Mouse (Mus musculus) heart, postnatal 10 days (tissue): Measurements from ENCODE around the gene Spcs1. TPM values are rescaled to one million over a fixed set of nuclear protein-coding genes. Genes with fewer than 3 reads are reported as not detected.

Experiments
- DNase-seq, 2 experiments: peaks; one replicate each; pipeline ENCODE4 v3.0.0; 2021
- intact Hi-C: fragments of 180-260 bp; cut with DNase I; formaldehyde crosslinking; loops from one replicate; pipeline ENCODE4 v1.15.1; 2025
- total RNA-seq, 2 experiments: library from RNA; stranded (reverse); gene quantifications; 2 replicates each; pipeline ENCODE4 v1.2.3; 2021

The Spcs1 gene
- total RNA-seq, result 100 to 1,000 TPM; 177 to 181 TPM

DNA sequence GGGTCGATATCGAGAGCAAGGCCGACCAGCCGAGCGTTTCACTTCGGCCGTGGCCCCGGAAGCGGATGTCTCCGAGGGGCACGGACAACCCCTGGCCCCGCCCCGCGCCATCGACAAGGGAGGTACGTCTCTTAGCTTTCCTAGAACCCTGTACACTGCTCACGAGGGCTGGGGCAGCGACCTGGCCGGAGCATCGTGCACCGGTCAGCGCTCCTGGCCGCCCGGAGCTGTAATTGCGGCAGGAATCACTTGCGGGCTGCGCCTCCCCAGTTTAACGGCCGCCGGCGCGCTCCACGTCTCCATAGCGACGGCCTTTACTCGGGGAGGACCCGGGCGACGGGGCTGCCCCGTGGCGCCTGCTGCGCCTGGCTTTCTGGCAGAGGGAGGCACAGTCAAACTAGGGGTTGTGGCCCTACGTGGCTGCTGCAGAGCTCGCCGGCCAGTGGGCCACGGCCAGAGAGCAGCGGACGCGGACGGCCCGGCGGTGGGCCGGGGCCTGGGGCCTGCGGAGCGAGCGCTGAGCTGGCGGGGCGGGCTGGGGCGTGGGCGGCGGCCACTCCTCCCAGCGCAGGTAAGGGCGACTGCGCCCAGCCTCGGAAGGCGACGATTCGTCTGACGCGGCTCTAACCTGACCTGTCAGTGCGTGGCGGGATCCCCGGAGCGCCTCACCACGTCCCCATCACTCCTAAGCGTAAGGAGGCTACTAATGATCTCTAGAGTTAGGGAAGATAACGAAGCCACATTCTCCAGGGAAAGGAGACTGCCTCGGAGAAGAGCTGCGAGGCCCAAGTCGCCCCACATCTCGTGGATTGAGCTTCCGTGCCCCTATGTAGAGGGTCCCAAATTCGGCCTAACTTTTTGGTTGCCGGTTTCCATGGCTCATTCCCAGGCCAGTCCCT is at the start of gene Spcs1, which contains the start of gene Glt8d1:
Spcs1 (minus strand) TSS at position 366 of the 899 bp plus-strand sequence.
Glt8d1 (plus strand) TSS at position 94 of the 899 bp plus-strand sequence.
- intact Hi-C loops, result no loop called here
- DNase-seq, result peak; percentile 92 to 93

- intact Hi-C loops, result no loop called here
- DNase-seq, result no peak
Measured at GRCm38 (mm10) chr14:31045817-31046216, 44.3 kb upstream of the Spcs1 start.

DNA sequence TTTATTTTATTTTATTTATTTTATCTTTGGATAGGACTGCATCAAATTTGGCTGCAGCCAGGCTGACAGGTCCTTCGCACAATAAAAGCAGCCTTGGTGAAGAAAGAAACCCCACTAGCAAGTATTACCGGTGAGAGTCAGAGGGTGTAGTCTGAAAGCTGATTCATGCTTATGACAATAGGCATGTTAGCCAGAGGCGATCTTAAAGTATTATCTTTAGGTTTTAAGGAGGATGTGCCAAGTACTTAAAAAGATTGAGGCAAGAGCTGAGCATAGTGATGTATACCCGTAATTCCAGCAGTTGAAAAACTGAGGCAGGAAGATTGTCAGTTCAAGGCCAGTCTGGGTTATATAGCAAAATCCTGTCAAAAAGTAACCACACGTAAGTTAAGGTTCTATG is 43.8 kb upstream of the Spcs1 start:
- intact Hi-C loops, result no loop called here
- DNase-seq, result no peak

DNA sequence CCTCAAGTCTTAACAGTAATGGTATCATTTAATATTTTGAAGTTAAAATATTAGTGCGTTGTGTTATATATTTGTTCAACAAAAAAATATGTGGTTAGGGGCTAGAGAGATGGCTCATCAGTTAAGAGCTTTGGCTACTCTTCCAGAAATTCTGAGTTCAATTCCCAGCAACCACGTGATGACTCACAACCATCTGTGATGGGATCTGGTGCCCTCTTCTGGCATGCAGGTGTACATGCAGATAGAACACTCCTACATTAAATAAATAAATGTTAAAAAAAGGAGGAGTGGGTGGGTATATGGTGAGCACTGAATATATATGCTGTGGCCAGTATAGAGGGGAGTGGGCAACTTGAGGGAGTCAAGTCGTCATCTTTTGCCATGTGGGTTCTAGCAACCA is 24.3 kb upstream of the Spcs1 start:
- peak in 1 of 2 experiments; percentile 18 for DNase-seq
- intact Hi-C loops, result loop anchor here (10.0 kb wide), 1 partner anchor 169 kb away; no protein-coding TSS in a partner anchor

DNA sequence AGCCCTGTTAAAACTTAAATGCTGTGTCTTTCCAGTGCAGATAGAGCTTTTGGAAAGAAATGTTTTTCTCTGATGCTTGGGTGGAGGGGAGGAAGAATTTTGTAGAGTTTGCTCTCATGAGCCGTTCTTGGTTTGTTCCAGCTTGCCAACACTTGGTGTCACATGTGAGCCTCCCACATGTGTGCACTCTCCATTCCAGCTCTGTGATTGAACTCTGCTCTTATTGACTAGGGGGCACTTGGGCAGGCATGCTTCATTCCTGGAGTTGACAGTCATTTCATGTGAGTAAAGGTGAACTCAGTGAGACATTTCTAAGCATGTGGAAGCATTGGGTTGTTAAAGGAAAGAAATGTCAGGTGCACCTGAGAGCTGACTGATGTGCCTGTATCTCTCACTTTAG is 21.1 kb upstream of the Spcs1 start:
- intact Hi-C loops, result loop anchor here (10.0 kb wide), 1 partner anchor 172 kb away; no protein-coding TSS in a partner anchor
- DNase-seq, result no peak

- intact Hi-C loops, result loop anchor here (1.0 to 10.0 kb wide), 2 partner anchors 68 to 175 kb away; partner anchors contain the start of gene Nek4
- DNase-seq, result peak; percentile 78 to 87
Measured at GRCm38 (mm10) chr14:31019331-31020205, 18.1 kb upstream of the Spcs1 start.

- intact Hi-C loops, result loop anchor here (1.0 kb wide), 1 partner anchor 68 kb away; the partner anchor contains the start of gene Nek4
Measured at GRCm38 (mm10) chr14:31018860-31019291, 17.4 kb upstream of the Spcs1 start, which contains the start of the genes Pbrm1 and Gnl3. TSS of gene Pbrm1 (plus strand) at chr14:31019138. TSS of gene Gnl3 (minus strand) at chr14:31019152.

GRCm38 (mm10) chr14:31017854-31018253 is 16.4 kb upstream of the Spcs1 start:
- intact Hi-C loops, result no loop called here
- DNase-seq, result peak; percentile 12 to 25

More at GRCm38 (mm10) chr14:31018860-31019291, 17.4 kb upstream of the Spcs1 start, which contains the start of the genes Pbrm1 and Gnl3:
- DNase-seq, result peak; percentile 97 to 98

- no peak for DNase-seq
- intact Hi-C loops, result no loop called here
Measured at GRCm38 (mm10) chr14:31016063-31016462, 14.6 kb upstream of the Spcs1 start.

DNA sequence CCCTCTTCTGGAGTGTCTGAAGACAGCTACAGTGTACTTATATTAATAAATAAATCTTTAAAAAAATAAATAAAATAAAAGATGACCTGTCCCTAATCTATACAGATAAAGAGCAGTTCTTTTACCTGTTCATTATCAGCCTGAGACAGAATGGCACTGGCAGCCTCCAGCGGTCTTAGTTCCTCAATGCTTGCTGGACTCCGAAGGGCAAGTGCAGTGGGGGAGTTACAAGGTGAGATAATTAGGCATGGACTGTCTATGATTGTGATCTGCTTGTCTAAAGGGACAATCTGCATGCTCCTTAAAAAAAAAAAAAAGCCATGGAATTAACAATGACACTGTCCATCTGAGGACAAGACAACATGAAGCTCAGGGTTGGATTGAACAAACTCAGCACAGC is 12.5 kb upstream of the Spcs1 start:
- intact Hi-C loops, result no loop called here

DNA sequence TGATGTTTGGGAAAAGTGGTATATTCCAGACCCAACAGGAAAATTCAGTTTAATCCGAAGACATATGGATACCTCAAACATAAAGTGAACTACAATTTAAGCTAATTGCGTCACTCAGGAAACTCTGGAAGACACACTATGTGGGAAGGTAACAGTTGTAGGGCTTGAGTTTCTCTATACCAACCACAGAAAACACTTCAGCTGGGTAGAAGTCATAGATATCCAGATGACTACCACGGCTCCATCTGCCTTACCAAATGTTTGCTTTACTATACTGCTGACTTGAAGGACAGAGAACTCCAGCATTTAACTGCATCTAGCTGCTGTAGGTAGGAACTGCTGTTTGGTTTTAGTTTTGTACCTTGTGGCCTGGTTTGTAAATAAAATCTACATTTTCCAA is 10.1 kb upstream of the Spcs1 start:
- intact Hi-C loops, result no loop called here

More for the DNA sequence above, 12.5 kb upstream of the Spcs1 start:
- no peak for DNase-seq

DNA sequence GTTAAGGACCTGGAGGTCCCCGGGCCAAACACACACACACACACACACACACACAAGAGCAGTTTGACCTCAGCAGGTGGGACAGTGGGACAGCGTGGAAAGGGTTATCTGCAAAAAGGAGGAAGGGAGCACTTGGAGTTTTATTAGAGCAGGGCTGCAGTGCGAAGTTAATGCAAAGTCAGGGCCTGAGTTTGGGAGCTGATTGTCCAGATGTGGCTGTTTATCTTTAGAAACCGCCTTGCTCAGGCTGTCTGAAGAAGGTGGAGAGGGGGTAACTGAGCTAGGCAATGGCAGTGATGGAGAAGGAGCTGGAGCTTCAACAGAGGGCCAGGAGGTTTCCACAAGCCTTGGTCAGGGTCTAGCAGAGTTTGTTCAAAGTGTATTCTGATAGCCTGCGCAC is 5.3 kb upstream of the Spcs1 start:
- DNase-seq, result no peak
- intact Hi-C loops, result no loop called here

More for the DNA sequence above, 10.1 kb upstream of the Spcs1 start:
- no peak for DNase-seq

- DNase-seq, result no peak
- intact Hi-C loops, result no loop called here
Measured at GRCm38 (mm10) chr14:31004527-31004926, 3.1 kb upstream of the Spcs1 start.

DNA sequence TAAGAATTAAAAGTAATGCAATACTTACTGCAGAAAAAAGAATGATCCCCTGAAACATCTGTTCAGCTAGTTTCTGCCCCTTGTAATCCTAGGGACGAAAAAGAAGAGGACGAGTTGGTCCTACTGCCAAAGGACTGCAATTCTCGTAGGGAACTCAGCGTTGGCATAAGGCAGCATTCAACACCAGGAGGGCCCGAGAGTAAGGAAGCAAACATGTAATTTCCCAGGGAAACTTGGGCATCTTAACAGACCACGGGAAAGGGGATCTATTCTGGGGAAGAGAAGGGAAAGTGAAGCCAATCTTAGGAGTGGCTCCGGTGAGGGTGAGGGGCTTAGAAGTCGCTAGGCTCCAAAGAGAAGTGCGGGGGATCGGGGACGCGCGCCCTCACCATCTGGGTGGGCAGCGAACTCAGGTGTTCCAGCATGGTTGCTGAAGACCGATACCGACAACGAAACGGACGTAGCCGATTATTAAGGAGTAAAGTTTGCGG is 611 bp downstream of the Spcs1 start:
- DNase-seq, result no peak
- intact Hi-C loops, result no loop called here

- no peak for DNase-seq
- intact Hi-C loops, result no loop called here
Measured at GRCm38 (mm10) chr14:31000356-31000755, 1.1 kb downstream of the Spcs1 start.

- intact Hi-C loops, result no loop called here
Measured at GRCm38 (mm10) chr14:30996417-30996816, 5.1 kb downstream of the Spcs1 start.

DNA sequence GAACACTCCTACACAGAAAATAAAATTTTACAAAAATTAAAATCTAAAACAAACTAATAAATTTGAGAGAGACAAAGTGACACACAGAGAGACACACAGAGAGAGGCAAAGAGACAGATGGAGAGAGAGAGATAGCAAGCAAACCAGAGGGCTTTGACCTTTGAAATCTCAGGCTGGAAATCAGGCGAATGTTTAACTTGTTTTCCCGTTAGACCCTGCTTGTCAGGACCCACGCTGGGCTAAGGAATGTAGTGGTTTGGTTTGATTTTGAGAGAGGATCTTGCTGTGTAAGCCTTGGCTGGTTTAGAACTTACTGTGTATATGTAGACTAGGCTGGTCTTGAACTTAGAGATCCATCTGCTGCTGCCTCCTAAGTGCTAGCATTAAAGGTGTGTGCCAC is 25.2 kb downstream of the Spcs1 start:
- intact Hi-C loops, result no loop called here
- DNase-seq, result no peak

More at GRCm38 (mm10) chr14:30996417-30996816, 5.1 kb downstream of the Spcs1 start:
- DNase-seq, result no peak

GRCm38 (mm10) chr14:30974204-30974603 is 27.3 kb downstream of the Spcs1 start:
- DNase-seq, result peak; percentile 60 to 65
- intact Hi-C loops, result no loop called here

- DNase-seq, result no peak
- intact Hi-C loops, result no loop called here
Measured at GRCm38 (mm10) chr14:30960366-30960765, 41.1 kb downstream of the Spcs1 start.

DNA sequence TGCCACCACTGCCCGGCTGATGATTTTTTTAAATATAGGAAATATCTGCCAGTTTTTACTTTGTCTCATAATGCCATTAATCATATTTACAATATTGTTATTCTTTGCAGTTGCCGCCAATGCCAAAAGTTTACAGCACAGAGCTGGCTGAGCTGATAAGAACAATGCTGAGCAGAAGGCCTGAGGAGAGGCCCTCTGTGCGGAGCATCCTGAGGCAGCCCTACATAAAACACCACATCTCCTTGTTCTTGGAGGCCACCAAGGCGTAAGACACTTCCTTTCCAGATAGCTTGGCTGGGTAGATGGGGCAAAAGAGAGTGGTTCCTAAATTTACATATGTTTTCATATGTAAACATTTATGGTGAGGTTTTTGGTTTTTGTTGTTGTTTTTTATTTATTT is 42.4 kb downstream of the Spcs1 start:
- intact Hi-C loops, result no loop called here
- no peak for DNase-seq
